In the genomic region with DNA sequence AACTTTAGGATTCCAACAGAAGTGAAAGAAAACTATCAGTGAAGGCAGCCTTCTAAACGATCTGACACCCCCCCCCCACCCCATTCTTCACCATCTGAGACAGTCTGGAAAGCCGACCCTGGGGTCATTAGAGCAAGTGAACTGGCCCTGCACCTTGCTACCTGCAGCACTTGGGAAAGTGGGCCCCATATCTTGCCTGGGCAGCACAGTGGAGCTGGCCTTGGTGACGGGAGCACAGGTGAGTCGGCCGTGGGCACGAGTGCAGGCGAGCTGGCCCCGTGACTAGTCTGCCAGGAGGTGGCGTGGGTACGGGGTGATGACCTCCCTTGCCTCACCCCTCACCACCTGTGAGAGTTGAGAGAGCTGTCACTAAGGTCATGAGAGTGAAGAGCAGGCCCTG, we compare ENCODE assay signal across 21 mouse cellular contexts.
DNase-seq lines count a peak whose midpoint lies in the region; ATAC-seq and TF ChIP-seq lines count a peak whose summit lies in the region.
"Had no signal": no experiment of that assay in that cellular context is flagged by ENCODE, and none has a peak within 500 bp of the region (broad histone marks: within the 10 kb centered on the region; RNA-seq: fewer than 3 reads in every experiment).

No protein-coding gene starts in this region.

- no peak overlapping the region for H3K4me3 ChIP-seq in lung, embryonic 15.5 days
- H3K4me3 ChIP-seq in bone marrow macrophage, adult 2 months (ENCODE audit: insufficient read depth, low read length), result no peak overlapping the region
- H3K4me3 ChIP-seq in intestine, embryonic 15.5 days (replicated peaks), result no peak overlapping the region
- H3K4me3 ChIP-seq: forebrain, embryonic 12.5 days; left cerebral cortex, adult 2 months; stomach, embryonic 15.5 days had no signal

- no peak for TF ChIP-seq POLR2A in bone marrow macrophage, adult 2 months (IDR thresholded peaks at IDR 0.05; ENCODE audit: borderline replicate concordance, low read depth, low read length)

- no peak for TF ChIP-seq CTCF in bone marrow macrophage, adult 2 months (IDR thresholded peaks at IDR 0.05; ENCODE audit: low read depth, low read length)

- WGBS in lung, embryonic 15.5 days, result 73% methylated on average over 10 of the region's 10 CpGs
- WGBS in intestine, embryonic 15.5 days, result 85% methylated on average over 10 of the region's 10 CpGs

- H3K9ac ChIP-seq in lung, embryonic 15.5 days, result no peak overlapping the region
- H3K9ac ChIP-seq in intestine, embryonic 15.5 days, result no peak overlapping the region
- H3K9ac ChIP-seq: forebrain, embryonic 12.5 days; stomach, embryonic 15.5 days had no signal

- no peaks in the 10 kb centered on the region for H3K36me3 ChIP-seq in lung, embryonic 15.5 days
- no peaks in the 10 kb centered on the region for H3K36me3 ChIP-seq in intestine, embryonic 15.5 days
- H3K36me3 ChIP-seq: forebrain, embryonic 12.5 days; stomach, embryonic 15.5 days had no signal

- H3K27me3 ChIP-seq in lung, embryonic 15.5 days, result no peaks in the 10 kb centered on the region
- H3K27me3 ChIP-seq in intestine, embryonic 15.5 days (replicated peaks), result no peaks in the 10 kb centered on the region
- H3K27me3 ChIP-seq: forebrain, embryonic 12.5 days; stomach, embryonic 15.5 days had no signal

- no peaks in the 10 kb centered on the region for H3K9me3 ChIP-seq in lung, embryonic 15.5 days
- no peaks in the 10 kb centered on the region for H3K9me3 ChIP-seq in intestine, embryonic 15.5 days
- H3K9me3 ChIP-seq: forebrain, embryonic 12.5 days; stomach, embryonic 15.5 days had no signal

- no peak overlapping the region for H3K4me2 ChIP-seq in lung, embryonic 15.5 days
- H3K4me2 ChIP-seq in intestine, embryonic 15.5 days (replicated peaks), result no peak overlapping the region
- H3K4me2 ChIP-seq: forebrain, embryonic 12.5 days; liver, embryonic 11.5 days; stomach, embryonic 15.5 days had no signal

- DNase-seq in lung, postnatal 36 days, result no peak
- no peak for DNase-seq in layer of hippocampus, adult 8-10 months (ENCODE audit: low spot score in 2 of 2)
- DNase-seq in T-cell, adult 2 months (ENCODE audit: low spot score), result no peak
- DNase-seq: adrenal gland, postnatal 14 days; cerebellum, adult 9-10 months; gastrocnemius, postnatal 36 days; kidney, adult 18-20 months; layer of hippocampus, adult 9-11 months; lung, adult 18-20 months; thymus, adult 2 months; thymus, postnatal 4 days had no signal

- H3K4me1 ChIP-seq in lung, embryonic 15.5 days, result no peaks in the 10 kb centered on the region
- H3K4me1 ChIP-seq in bone marrow macrophage, adult 2 months (ENCODE audit: control insufficient read depth, insufficient read depth, low read length), result peaks cover 27% of the 10 kb centered on the region
- H3K4me1 ChIP-seq in intestine, embryonic 15.5 days (replicated peaks), result no peaks in the 10 kb centered on the region
- H3K4me1 ChIP-seq: forebrain, embryonic 12.5 days; stomach, embryonic 15.5 days had no signal

- peak overlapping the region; percentile 70; the same call in 1 of the 2 replicates for H3K27ac ChIP-seq in lung, embryonic 15.5 days
- H3K27ac ChIP-seq in bone marrow macrophage, adult 2 months (ENCODE audit: insufficient read depth, low read depth, low read length), result peak overlapping the region; percentile 64
- H3K27ac ChIP-seq in intestine, embryonic 15.5 days, result no peak overlapping the region
- H3K27ac ChIP-seq: forebrain, embryonic 12.5 days; hindbrain, postnatal 0 days; left cerebral cortex, adult 2 months; stomach, embryonic 15.5 days had no signal

- peak; percentile 46; the same call in 1 of the 2 replicates for ATAC-seq in lung, embryonic 15.5 days (ENCODE audit: borderline replicate concordance, extremely low read depth, low FRiP score, low TSS enrichment)
- ATAC-seq in intestine, embryonic 15.5 days, result peak; percentile 28; the same call in 1 of the 2 replicates
- peak; percentile 35; the same call in 1 of the 2 replicates for ATAC-seq in megakaryocyte-erythroid progenitor cell, adult 5-6 weeks (replicated peaks; ENCODE audit: low FRiP score, low TSS enrichment, poor library complexity, severe bottlenecking)
- ATAC-seq: hindbrain, postnatal 0 days; midbrain, embryonic 16.5 days had no signal
